In the genomic region with DNA sequence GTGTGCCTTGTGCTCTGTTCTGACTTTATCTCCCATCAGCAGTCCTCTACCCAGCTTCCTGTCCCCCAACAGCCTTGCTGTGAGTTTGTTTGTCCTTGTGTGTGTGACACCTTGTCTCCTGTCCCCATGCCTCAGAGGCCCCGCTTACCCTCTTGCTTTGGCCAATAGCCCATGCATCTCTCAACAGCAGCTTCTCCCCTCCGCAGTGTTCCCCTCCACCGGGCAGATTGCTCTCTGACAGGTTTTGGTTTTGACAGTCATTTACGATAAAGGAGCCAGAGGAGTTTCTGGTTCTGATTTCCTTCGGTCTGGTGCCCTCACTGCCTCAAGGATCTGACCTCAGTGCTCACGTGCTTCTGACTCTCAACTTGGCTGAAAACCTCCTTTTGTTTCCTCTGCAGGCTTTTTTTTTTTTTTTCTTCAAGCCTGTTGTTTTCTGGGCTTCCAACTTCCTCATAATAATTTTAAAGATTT, we compare ENCODE assay signal across 8 mouse cellular contexts. TPM values are rescaled to one million over a fixed set of nuclear protein-coding genes. Genes with fewer than 3 reads are reported as not detected.
DNase-seq lines count a peak whose midpoint lies in the region; ATAC-seq lines count a peak whose summit lies in the region.

No protein-coding gene starts in this region.

- H3K4me3 ChIP-seq in lung, embryonic 16.5 days (ENCODE audit: low read length): no peak overlapping the region

- no peaks in the 10 kb centered on the region for H3K27me3 ChIP-seq in lung, embryonic 16.5 days (ENCODE audit: control insufficient read depth, insufficient read depth, low read depth, low read length)

- no peaks in the 10 kb centered on the region for H3K36me3 ChIP-seq in lung, embryonic 16.5 days (ENCODE audit: control insufficient read depth, insufficient read depth, low read length)

- intact Hi-C loops in heart, postnatal 25 days (cut with DNase I): no loop called here
- intact Hi-C loops in left cerebral cortex, postnatal 36 days (cut with DNase I): no loop called here

- ATAC-seq in common myeloid progenitor, adult 5-6 weeks (replicated peaks; ENCODE audit: low read depth, poor library complexity, severe bottlenecking): peak; percentile 84
- ATAC-seq in lung, embryonic 16.5 days (ENCODE audit: low read depth): no peak

- peak overlapping the region; percentile 73 for H3K27ac ChIP-seq in lung, embryonic 16.5 days (ENCODE audit: low read length)

- 33% methylated on average over 6 of the region's 6 CpGs for WGBS in lung, embryonic 16.5 days

- 0 out of 2 replicates have a peak overlapping the region, but pooled peaks have one; percentile 21 for H3K9ac ChIP-seq in lung, embryonic 16.5 days (ENCODE audit: low read length)

- H3K9me3 ChIP-seq in lung, embryonic 16.5 days (ENCODE audit: control insufficient read depth, low read length): no peaks in the 10 kb centered on the region

- peak; percentile 96 for DNase-seq in heart, adult 11 months
- no peak for DNase-seq in heart, postnatal 25 days (ENCODE audit: low spot score)
- DNase-seq in kidney, adult 18-20 months: peak; percentile 68
- no peak for DNase-seq in left cerebral cortex, postnatal 36 days (ENCODE audit: low spot score in 2 of 2)
- DNase-seq in right cerebral cortex, postnatal 10 days (ENCODE audit: low spot score in 2 of 2): no peak
- no peak for DNase-seq in cerebellum, postnatal 4 days (ENCODE audit: low spot score in 2 of 2)

- peaks cover 5% of the 10 kb centered on the region; the same call in 1 of the 2 replicates for H3K4me1 ChIP-seq in lung, embryonic 16.5 days (replicated peaks; ENCODE audit: control insufficient read depth, insufficient read depth, low read length)

- H3K4me2 ChIP-seq in lung, embryonic 16.5 days (ENCODE audit: low read depth, low read length): no peak overlapping the region

RNA-seq across cellular contexts. Expression of gene Nceh1, which starts 11.1 kb away (rescaled TPM):
- 100 to 1,000 TPM; 172 to 189 TPM for total RNA-seq in heart, postnatal 25 days (2021)
- 17.9 and 20.2 TPM in 2 replicates for total RNA-seq in common myeloid progenitor, adult 5-6 weeks (2017)
- polyA plus RNA-seq in lung, embryonic 16.5 days (2015; fragmentation: Nextera tagmentation; extraction: Ambion mirVana): 9.6 and 10.1 TPM in 2 replicates
- 100 to 1,000 TPM; 111 to 126 TPM for total RNA-seq in left cerebral cortex, postnatal 36 days (2021)

RNA-seq across cellular contexts. Expression of gene Ect2, which starts 40.2 kb away (rescaled TPM):
- total RNA-seq in heart, postnatal 25 days (2021): 1 to 10 TPM in 1 of 2 experiments, under 1 TPM in 1; 0.60 to 1.1 TPM
- 46.3 and 65.1 TPM in 2 replicates for total RNA-seq in common myeloid progenitor, adult 5-6 weeks (2017)
- 67.2 and 71.4 TPM in 2 replicates for polyA plus RNA-seq in lung, embryonic 16.5 days (2015; fragmentation: Nextera tagmentation; extraction: Ambion mirVana)
- total RNA-seq in left cerebral cortex, postnatal 36 days (2021): 1 to 10 TPM in 1 of 2 experiments, under 1 TPM in 1; 0.96 to 1.1 TPM

Comparison
In these comparisons a context has a peak if more than half of its experiments do, and no peak if none do; other contexts are left out.
1. DNase-seq: peak in heart, adult 11 months (single experiment) and kidney, adult 18-20 months (single experiment); none in heart, postnatal 25 days (single experiment), left cerebral cortex, postnatal 36 days (0 of 2), right cerebral cortex, postnatal 10 days (0 of 2) and cerebellum, postnatal 4 days (0 of 2).
2. RNA of gene Ect2, which starts 40.2 kb away (total RNA-seq): 46.3 to 65.1 TPM in common myeloid progenitor, adult 5-6 weeks; 0.96 to 1.1 TPM in left cerebral cortex, postnatal 36 days and 0.60 to 1.1 TPM in heart, postnatal 25 days; every median in the first group is over 10 times any median in the second.